Mouse (Mus musculus) layer of hippocampus, postnatal 14 days (tissue): ENCODE results near the gene Smcp. TPM values are rescaled to one million over a fixed set of nuclear protein-coding genes. Genes with fewer than 3 reads are reported as not detected.

Source experiments
- total RNA-seq, 2 experiments: library from RNA; stranded (reverse); gene quantifications; 2 replicates each; pipeline ENCODE4 v1.2.3; 2021

Gene Smcp
- total RNA-seq, 2 experiments from 2014 or later, result not detected

Other genes with a start within 250 kb of the Smcp start
- gene Sprr2d, start 249.9 kb downstream of the Smcp start, total RNA-seq, result not detected
- gene Sprr2e, start 236.9 kb downstream of the Smcp start, total RNA-seq, result not detected
- gene Sprr2f, start 223.8 kb downstream of the Smcp start, total RNA-seq, result not detected
- gene Sprr2h, start 203.3 kb downstream of the Smcp start, total RNA-seq, result not detected
- gene Sprr2i, start 181.0 kb downstream of the Smcp start, total RNA-seq, result not detected
- gene Sprr2j-ps, start 170.9 kb downstream of the Smcp start, total RNA-seq, result not detected
- gene Gm9774, start 159.6 kb downstream of the Smcp start, total RNA-seq, result 1 to 10 TPM; 2.3 to 4.4 TPM
- gene Sprr2k, start 156.4 kb downstream of the Smcp start, total RNA-seq, result not detected
- not detected for gene Sprr1b, start 150.2 kb downstream of the Smcp start, total RNA-seq
- gene Sprr3, start 130.3 kb downstream of the Smcp start, total RNA-seq, result not detected
- not detected for gene Sprr1a, start 103.1 kb downstream of the Smcp start, total RNA-seq
- gene Sprr4, start 88.5 kb downstream of the Smcp start, total RNA-seq, result not detected
- gene 2310046K23Rik, start 54.5 kb downstream of the Smcp start, total RNA-seq, result not detected
- not detected for gene Ivl, start 15.3 kb downstream of the Smcp start, total RNA-seq
- gene 2210017I01Rik, start 18.5 kb upstream of the Smcp start, total RNA-seq, result not detected
- not detected for gene Lce6a, start 32.7 kb upstream of the Smcp start, total RNA-seq
- gene Lce1a1, start 59.3 kb upstream of the Smcp start, total RNA-seq, result not detected
- gene Lce1b, start 67.9 kb upstream of the Smcp start, total RNA-seq, result not detected
- gene Lce1a2, start 81.3 kb upstream of the Smcp start, total RNA-seq, result not detected
- not detected for gene Lce1c, start 90.2 kb upstream of the Smcp start, total RNA-seq
- gene Lce1d, start 98.2 kb upstream of the Smcp start, total RNA-seq, result not detected
- gene Lce1e, start 120.1 kb upstream of the Smcp start, total RNA-seq, result not detected
- gene Lce1f, start 131.4 kb upstream of the Smcp start, total RNA-seq, result not detected
- gene Gm38119, start 150.1 kb upstream of the Smcp start, total RNA-seq, result not detected
- not detected for gene Lce1g, start 163.3 kb upstream of the Smcp start, total RNA-seq
- gene Lce1h, start 176.1 kb upstream of the Smcp start, total RNA-seq, result not detected
- gene Lce1i, start 189.9 kb upstream of the Smcp start, total RNA-seq, result not detected
- gene Lce1j, start 201.5 kb upstream of the Smcp start, total RNA-seq, result not detected
- not detected for gene Lce1k, start 218.9 kb upstream of the Smcp start, total RNA-seq
- not detected for gene Kprp, start 238.2 kb upstream of the Smcp start, total RNA-seq